Mouse (Mus musculus) heart, adult 2 months (tissue): ENCODE data around the gene D430041D05Rik. TPM values are rescaled to one million over a fixed set of nuclear protein-coding genes. Genes with fewer than 3 reads are reported as not detected.
A peak's percentile ranks its signal among the peaks of the same experiment; 100 is the strongest.

Experiments
- DNase-seq, 2 experiments: peaks; one replicate each; pipeline ENCODE4 v3.0.0; 2021
- H3K27ac ChIP-seq: fragments of 200-600 bp; 2 replicates; pipeline ENCODE4 v1.8.1; 2022
- H3K27me3 ChIP-seq: fragments of 200-500 bp; 2 replicates; pipeline ENCODE4 v1.6.1; 2012; ENCODE audit warnings: mild to moderate bottlenecking, low read length, inconsistent platforms, mixed read lengths; ENCODE audit not compliant: control insufficient read depth, insufficient read depth
- H3K36me3 ChIP-seq: fragments of 200-500 bp; 2 replicates; pipeline ENCODE4 v1.6.1; 2012; ENCODE audit warnings: low read length, inconsistent platforms; ENCODE audit not compliant: control insufficient read depth, insufficient read depth
- H3K4me1 ChIP-seq: fragments of 200-500 bp; 2 replicates; pipeline ENCODE4 v1.6.1; 2011; ENCODE audit warnings: low read length; ENCODE audit not compliant: control insufficient read depth, insufficient read depth
- H3K4me3 ChIP-seq: fragments of 200-600 bp; 2 replicates; pipeline ENCODE4 v1.8.1; 2022
- H3K79me2 ChIP-seq: fragments of 200-500 bp; replicated peaks from 2 replicates; pipeline ENCODE4 v1.6.1; 2012; ENCODE audit warnings: mild to moderate bottlenecking, inconsistent platforms, low read length, moderate library complexity, mixed read lengths; ENCODE audit not compliant: control insufficient read depth, insufficient read depth
- H3K9ac ChIP-seq: fragments of 200-500 bp; 2 replicates; pipeline ENCODE4 v1.6.1; 2012; ENCODE audit warnings: low read depth, mild to moderate bottlenecking, control low read depth, inconsistent platforms, low read length, mixed read lengths
- CTCF ChIP-seq: fragments of 200-600 bp; IDR thresholded peaks from 2 replicates; pipeline ENCODE4 v1.8.1; 2022; ENCODE audit warnings: antibody characterized with exemption, mild to moderate bottlenecking, moderate library complexity
- EP300 ChIP-seq: fragments of 200-500 bp; IDR thresholded peaks from 2 replicates; pipeline ENCODE4 v1.6.1; 2011; ENCODE audit warnings: low read depth, low read length, control low read depth; ENCODE audit not compliant: insufficient read depth
- POLR2A ChIP-seq: fragments of 200-500 bp; IDR thresholded peaks from 2 replicates; pipeline ENCODE4 v1.6.1; 2011; ENCODE audit warnings: mild to moderate bottlenecking, low read depth, low read length, control low read depth; ENCODE audit not compliant: insufficient read depth
- WGBS: fragments of 180-500 bp; shearing (Covaris S2); methylation state at CpG from one replicate; pipeline ENCODE4 v1.1.7; 2018; 5-methylcytosine and 5-hydroxymethylcytosine counted together
- intact Hi-C: fragments of 180-260 bp; cut with DNase I; formaldehyde crosslinking; loops from one replicate; pipeline ENCODE4 v1.15.1; 2025
- polyA plus RNA-seq: library from polyadenylated mRNA; depleted of rRNA; stranded (reverse); fragments of >200 nt; gene quantifications from 2 replicates; pipeline ENCODE4 v1.2.3, GENCODE M21; 2012
- total RNA-seq, 2 experiments: library from RNA; stranded (reverse); gene quantifications; 2 replicates each; pipeline ENCODE4 v1.2.3; 2021

The D430041D05Rik gene
- total and polyA plus RNA-seq, 3 experiments = 0.02 to 0.08 (median 0.05) TPM

- Histone ChIP-seq H3K79me2 (no peaks in the 10 kb centered on the region), H3K36me3 (no peaks in the 10 kb centered on the region), H3K27me3 (no peaks in the 10 kb centered on the region), H3K27ac (peak overlapping the region; percentile 52), H3K4me3 (no peak overlapping the region; the same call in 1 of the 2 replicates), H3K9ac (no peak overlapping the region), H3K4me1 (peaks cover 9% of the 10 kb centered on the region)
- TF ChIP-seq POLR2A (no peak), EP300 (no peak), CTCF (no peak)
- no peak for DNase-seq
- 56% methylated on average over 17 of the region's 17 CpGs for WGBS
- intact Hi-C loops = no loop called here
Measured at GRCm38 (mm10) chr2:104176166-104176978, 234.4 kb downstream of the D430041D05Rik start.

GRCm38 (mm10) chr2:104175476-104176165, 235.2 kb downstream of the D430041D05Rik start:
- H3K27me3 ChIP-seq = no peaks in the 10 kb centered on the region
- intact Hi-C loops = no loop called here
- peaks cover 9% of the 10 kb centered on the region for H3K4me1 ChIP-seq
- no peaks in the 10 kb centered on the region for H3K79me2 ChIP-seq
- TF ChIP-seq CTCF (no peak), EP300 (no peak), POLR2A (no peak)
- WGBS = 86% methylated on average over 9 of the region's 9 CpGs
- no peak for DNase-seq
- no peaks in the 10 kb centered on the region for H3K36me3 ChIP-seq
- H3K27ac ChIP-seq = no peak overlapping the region
- no peak overlapping the region for H3K9ac ChIP-seq
- H3K4me3 ChIP-seq = no peak overlapping the region

- H3K9ac ChIP-seq = no peak overlapping the region
- H3K27ac ChIP-seq = no peak overlapping the region
- no peaks in the 10 kb centered on the region for H3K79me2 ChIP-seq
- TF ChIP-seq CTCF (no peak), POLR2A (no peak), EP300 (no peak)
- no peaks in the 10 kb centered on the region for H3K27me3 ChIP-seq
- no peak overlapping the region for H3K4me3 ChIP-seq
- 93% methylated on average over 3 of the region's 3 CpGs for WGBS
- no peak for DNase-seq
- H3K36me3 ChIP-seq = no peaks in the 10 kb centered on the region
- intact Hi-C loops = no loop called here
- H3K4me1 ChIP-seq = peaks cover 9% of the 10 kb centered on the region
Measured at GRCm38 (mm10) chr2:104173431-104173830, 237.4 kb downstream of the D430041D05Rik start.

GRCm38 (mm10) chr2:104172695-104173348, 238.0 kb downstream of the D430041D05Rik start:
- intact Hi-C loops = no loop called here
- Histone ChIP-seq H3K4me3 (no peak overlapping the region), H3K4me1 (peaks cover 9% of the 10 kb centered on the region), H3K79me2 (no peaks in the 10 kb centered on the region), H3K27ac (peak overlapping the region; percentile 19; the same call in 1 of the 2 replicates), H3K27me3 (no peaks in the 10 kb centered on the region), H3K9ac (no peak overlapping the region), H3K36me3 (no peaks in the 10 kb centered on the region)
- no peak for DNase-seq
- 40% methylated on average over 11 of the region's 11 CpGs for WGBS
- no peak for TF ChIP-seq EP300

GRCm38 (mm10) chr2:104168186-104168896, 242.5 kb downstream of the D430041D05Rik start:
- Histone ChIP-seq H3K27ac (no peak overlapping the region), H3K27me3 (no peaks in the 10 kb centered on the region)
- DNase-seq = no peak

More at GRCm38 (mm10) chr2:104168186-104168896, 242.5 kb downstream of the D430041D05Rik start:
- no peaks in the 10 kb centered on the region for H3K79me2 ChIP-seq
- no peak for TF ChIP-seq CTCF
- H3K4me3 ChIP-seq = no peak overlapping the region
- H3K9ac ChIP-seq = no peak overlapping the region
- 93% methylated on average over 17 of the region's 17 CpGs for WGBS
- H3K36me3 ChIP-seq = no peaks in the 10 kb centered on the region
- intact Hi-C loops = no loop called here
- H3K4me1 ChIP-seq = peaks cover 2% of the 10 kb centered on the region
